Mouse (Mus musculus): ENCODE results near the gene 4921524J17Rik. TPM values are rescaled to one million over a fixed set of nuclear protein-coding genes. Genes with fewer than 3 reads are reported as not detected.

Gene 4921524J17Rik
- total and polyA plus RNA-seq, 3 experiments, result 14.6 to 21.9 TPM; not detected in 1

- no peak overlapping the region for H3K27ac ChIP-seq (ENCODE audit: control insufficient read depth, low read depth, low read length)
- no peaks in the 10 kb centered on the region for H3K27me3 ChIP-seq (ENCODE audit: control insufficient read depth in 1 of 2, insufficient read depth in 2 of 2, low read length in 2 of 2)
- H3K9ac ChIP-seq (ENCODE audit: control insufficient read depth, low read depth, low read length, poor library complexity, severe bottlenecking), result no peak overlapping the region
- no peaks in the 10 kb centered on the region for H3K79me2 ChIP-seq (ENCODE audit: control insufficient read depth, insufficient read depth, low read length, poor library complexity)
- peaks cover 12 to 41% of the 10 kb centered on the region in 2 experiments for H3K4me1 ChIP-seq (ENCODE audit: control insufficient read depth in 1 of 2, insufficient read depth in 2 of 2, low read length in 2 of 2)
- TF ChIP-seq SIN3A (IDR thresholded peaks at IDR 0.05; ENCODE audit: low read length) (no peak), POLR2AphosphoS2 (IDR thresholded peaks at IDR 0.05; ENCODE audit: low read length) (no peak), ZNF384 (IDR thresholded peaks at IDR 0.05; ENCODE audit: low read depth, low read length) (no peak), MYB (IDR thresholded peaks at IDR 0.05; ENCODE audit: low read depth, low read length) (no peak), ELF1 (IDR thresholded peaks at IDR 0.05; ENCODE audit: low read depth, low read length) (no peak), RAD21 (IDR thresholded peaks at IDR 0.05; ENCODE audit: low read depth, low read length) (no peak), ZMIZ1 (IDR thresholded peaks at IDR 0.05; ENCODE audit: low read depth, low read length) (no peak), ETS1 (IDR thresholded peaks at IDR 0.05; ENCODE audit: low read depth, low read length) (no peak), MEF2A (IDR thresholded peaks at IDR 0.05; ENCODE audit: extremely low read depth, insufficient replicate concordance, low read depth, low read length, poor library complexity, severe bottlenecking) (no peak), CHD2 (IDR thresholded peaks at IDR 0.05; ENCODE audit: low read length) (no peak), ZKSCAN1 (IDR thresholded peaks at IDR 0.05; ENCODE audit: low read depth, low read length) (no peak), USF1 (IDR thresholded peaks at IDR 0.05; ENCODE audit: low read depth, low read length) (no peak), MAFK (IDR thresholded peaks at IDR 0.05; ENCODE audit: borderline replicate concordance, low read depth, low read length) (no peak), GABPA (IDR thresholded peaks at IDR 0.05; ENCODE audit: low read depth, low read length) (no peak), TCF12 (IDR thresholded peaks at IDR 0.05; ENCODE audit: low read depth, low read length) (no peak), USF2 (IDR thresholded peaks at IDR 0.05; ENCODE audit: borderline replicate concordance in 1 of 2, insufficient read depth in 1 of 2, low read depth in 1 of 2, low read length in 2 of 2) (no peak), BHLHE40 (IDR thresholded peaks at IDR 0.05; ENCODE audit: borderline replicate concordance, low read depth, low read length) (no peak)
- no peak overlapping the region for H3K4me3 ChIP-seq (ENCODE audit: control insufficient read depth in 1 of 2, insufficient read depth in 1 of 2, low read depth in 2 of 2, low read length in 2 of 2)
- no peak for DNase-seq (ENCODE audit: low read depth, low spot score)
- peaks cover 0 to 40% of the 10 kb centered on the region in 2 experiments; a peak in 2 of 4 replicates for H3K36me3 ChIP-seq (ENCODE audit: control insufficient read depth in 1 of 2, insufficient read depth in 2 of 2, low read length in 2 of 2)
- no peaks in the 10 kb centered on the region for H3K9me3 ChIP-seq (replicated peaks; ENCODE audit: insufficient read depth, low read length)
Measured at GRCm38 (mm10) chr8:85376516-85376915, 56.1 kb downstream of the 4921524J17Rik start.

GRCm38 (mm10) chr8:85374286-85374685 lies 58.3 kb downstream of the 4921524J17Rik start:
- Histone ChIP-seq H3K4me3 (ENCODE audit: control insufficient read depth in 1 of 2, insufficient read depth in 1 of 2, low read depth in 2 of 2, low read length in 2 of 2) (no peak overlapping the region), H3K9me3 (replicated peaks; ENCODE audit: insufficient read depth, low read length) (no peaks in the 10 kb centered on the region), H3K27ac (ENCODE audit: control insufficient read depth, low read depth, low read length) (no peak overlapping the region), H3K4me1 (ENCODE audit: control insufficient read depth in 1 of 2, insufficient read depth in 2 of 2, low read length in 2 of 2) (peaks cover 12 to 28% of the 10 kb centered on the region in 2 experiments), H3K36me3 (ENCODE audit: control insufficient read depth in 1 of 2, insufficient read depth in 2 of 2, low read length in 2 of 2) (peaks cover 0 to 26% of the 10 kb centered on the region in 2 experiments; a peak in 2 of 4 replicates), H3K79me2 (ENCODE audit: control insufficient read depth, insufficient read depth, low read length, poor library complexity) (no peaks in the 10 kb centered on the region), H3K9ac (ENCODE audit: control insufficient read depth, low read depth, low read length, poor library complexity, severe bottlenecking) (no peak overlapping the region), H3K27me3 (ENCODE audit: control insufficient read depth in 1 of 2, insufficient read depth in 2 of 2, low read length in 2 of 2) (no peaks in the 10 kb centered on the region)
- no peak for DNase-seq (ENCODE audit: low read depth, low spot score)
- TF ChIP-seq MAFK (IDR thresholded peaks at IDR 0.05; ENCODE audit: borderline replicate concordance, low read depth, low read length), result no peak
- TF ChIP-seq MEF2A (IDR thresholded peaks at IDR 0.05; ENCODE audit: extremely low read depth, insufficient replicate concordance, low read depth, low read length, poor library complexity, severe bottlenecking), result no peak
- TF ChIP-seq TAL1 (IDR thresholded peaks at IDR 0.05; ENCODE audit: low read length), result no peak
- TF ChIP-seq NELFE (IDR thresholded peaks at IDR 0.05; ENCODE audit: low read depth, low read length), result no peak
- TF ChIP-seq RCOR1 (IDR thresholded peaks at IDR 0.05; ENCODE audit: low read depth, low read length), result no peak
- no peak for TF ChIP-seq ETS1 (IDR thresholded peaks at IDR 0.05; ENCODE audit: low read depth, low read length)
- TF ChIP-seq USF1 (IDR thresholded peaks at IDR 0.05; ENCODE audit: low read depth, low read length), result no peak
- no peak for TF ChIP-seq MYB (IDR thresholded peaks at IDR 0.05; ENCODE audit: low read depth, low read length)
- no peak for TF ChIP-seq MAX (IDR thresholded peaks at IDR 0.05; ENCODE audit: low read length)
- no peak for TF ChIP-seq POLR2A (IDR thresholded peaks at IDR 0.05; ENCODE audit: control insufficient read depth in 1 of 2, insufficient read depth in 1 of 2, low read depth in 1 of 2, low read length in 2 of 2, poor library complexity in 1 of 2)
- TF ChIP-seq RAD21 (IDR thresholded peaks at IDR 0.05; ENCODE audit: low read depth, low read length), result no peak
- TF ChIP-seq ZC3H11A (IDR thresholded peaks at IDR 0.05; ENCODE audit: low read depth, low read length), result no peak
- no peak for TF ChIP-seq BHLHE40 (IDR thresholded peaks at IDR 0.05; ENCODE audit: borderline replicate concordance, low read depth, low read length)
- no peak for TF ChIP-seq E2F4 (IDR thresholded peaks at IDR 0.05; ENCODE audit: borderline replicate concordance, low read depth, low read length)
- TF ChIP-seq GABPA (IDR thresholded peaks at IDR 0.05; ENCODE audit: low read depth, low read length), result no peak
- TF ChIP-seq CHD1 (IDR thresholded peaks at IDR 0.05; ENCODE audit: low read depth, low read length), result no peak
- TF ChIP-seq MYC (IDR thresholded peaks at IDR 0.05; ENCODE audit: low read depth, low read length), result no peak
- TF ChIP-seq ELF1 (IDR thresholded peaks at IDR 0.05; ENCODE audit: low read depth, low read length), result no peak

All from MEL (cell line).